Mouse (Mus musculus) olfactory bulb, adult 2 months (tissue): ENCODE measurements around the gene Ccdc14.

Source experiments
- CTCF ChIP-seq: fragments of 200-500 bp; IDR thresholded peaks from 2 replicates; pipeline ENCODE4 v1.5.1; 2012; ENCODE audit warnings: low read depth, mild to moderate bottlenecking, low read length, moderate library complexity; ENCODE audit not compliant: insufficient read depth
- POLR2A ChIP-seq: fragments of 200-500 bp; IDR thresholded peaks from 2 replicates; pipeline ENCODE4 v1.6.1; 2012; ENCODE audit warnings: mild to moderate bottlenecking, low read depth, low read length, moderate library complexity; ENCODE audit not compliant: insufficient read depth

DNA sequence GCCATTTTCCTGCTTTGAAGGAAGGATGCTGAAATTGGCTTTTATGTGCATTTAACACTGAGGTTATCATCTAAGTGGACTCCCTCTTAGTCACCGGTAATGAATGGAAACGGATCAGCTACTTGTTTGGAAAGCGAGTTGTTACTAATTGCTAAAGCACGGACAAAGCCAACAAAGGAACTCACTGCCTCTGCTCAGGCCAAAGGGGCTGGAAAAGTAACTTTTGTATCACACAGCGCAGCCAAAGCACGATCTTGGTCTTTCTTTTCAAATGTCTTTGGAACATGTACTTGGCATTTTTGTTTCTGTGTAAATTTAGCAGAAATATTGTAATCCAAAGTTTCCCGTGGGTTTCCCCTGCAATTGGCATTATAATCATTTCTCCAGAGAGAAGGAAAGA, 18.4 kb upstream of the Ccdc14 start:
- TF ChIP-seq CTCF (no peak), POLR2A (no peak)
